Mouse (Mus musculus) brain, embryonic 14.5 days (tissue): ENCODE measurements at regions not wholly inside any gene's neighbourhood (a gene's known extent, or its start where the extent isn't known, plus 50 kb on each side); places are given as distances from the start of the nearest gene placed in this dataset.

ENCODE experiments used
- CTCF ChIP-seq: fragments of 200-500 bp; IDR thresholded peaks from 2 replicates; pipeline ENCODE4 v1.5.1; 2012; ENCODE audit warnings: inconsistent platforms, mild to moderate bottlenecking, moderate library complexity, borderline replicate concordance; ENCODE audit not compliant: insufficient read depth, insufficient read length; ENCODE audit errors: extremely low read depth
- POLR2A ChIP-seq: fragments of 200-500 bp; IDR thresholded peaks from 2 replicates; pipeline ENCODE4 v1.6.1; 2012; ENCODE audit warnings: mild to moderate bottlenecking, inconsistent platforms, borderline replicate concordance; ENCODE audit not compliant: poor library complexity, insufficient read depth, insufficient read length, severe bottlenecking; ENCODE audit errors: extremely low read depth

- TF ChIP-seq CTCF (no peak), POLR2A (no peak)
These were observed 250.0 kb upstream of the Msx2 start for GRCm38 (mm10) chr13:53722881-53723280.
